ENCODE assay signal across 19 mouse cellular contexts in genomic region chr16:50729341-50729740, GRCm38 (mm10).
"Had no signal": no experiment of that assay in that cellular context is flagged by ENCODE, and none has a peak within 500 bp of the region (broad histone marks: within the 10 kb centered on the region; RNA-seq: fewer than 3 reads in every experiment).

No protein-coding gene starts in this region.

- H3K4me1 ChIP-seq: limb, embryonic 13.5 days had no signal

- DNase-seq: kidney, postnatal 14 days; kidney, postnatal 4 days; liver; lung, postnatal 10 days; lung, postnatal 4 days; thymus, adult 2 months; thymus, postnatal 14 days; thymus, postnatal 4 days had no signal

- H3K9ac ChIP-seq: limb, embryonic 13.5 days; liver, embryonic 12.5 days; liver, embryonic 15.5 days; lung, embryonic 15.5 days; midbrain, embryonic 13.5 days; neural tube, embryonic 13.5 days had no signal

- H3K27ac ChIP-seq: limb, embryonic 10.5 days; limb, embryonic 13.5 days; liver, embryonic 12.5 days; liver, embryonic 15.5 days; lung, embryonic 15.5 days; midbrain, embryonic 10.5 days; midbrain, embryonic 13.5 days; neural tube, embryonic 13.5 days; stomach, postnatal 0 days had no signal

- H3K4me3 ChIP-seq: limb, embryonic 10.5 days; limb, embryonic 13.5 days; liver, embryonic 12.5 days; liver, embryonic 15.5 days; lung, embryonic 15.5 days; midbrain, embryonic 10.5 days; midbrain, embryonic 13.5 days; myocyte; neural tube, embryonic 13.5 days had no signal

- H3K4me2 ChIP-seq: limb, embryonic 13.5 days; liver, embryonic 12.5 days; liver, embryonic 15.5 days; lung, embryonic 15.5 days; midbrain, embryonic 13.5 days; neural tube, embryonic 13.5 days had no signal

- H3K9me3 ChIP-seq: limb, embryonic 10.5 days; limb, embryonic 13.5 days; liver, embryonic 12.5 days; liver, embryonic 15.5 days; lung, embryonic 15.5 days; midbrain, embryonic 10.5 days; midbrain, embryonic 13.5 days; neural tube, embryonic 13.5 days had no signal

- H3K36me3 ChIP-seq: limb, embryonic 10.5 days; liver, embryonic 12.5 days; liver, embryonic 15.5 days; lung, embryonic 15.5 days; midbrain, embryonic 10.5 days; midbrain, embryonic 13.5 days; neural tube, embryonic 13.5 days had no signal

- ATAC-seq: liver, embryonic 12.5 days; midbrain, embryonic 13.5 days; midbrain, embryonic 16.5 days had no signal

- H3K27me3 ChIP-seq: limb, embryonic 13.5 days; lung, embryonic 15.5 days had no signal
